Mouse (Mus musculus) MEL (cell line): ENCODE results near the gene Hinfp.

ENCODE experiments used
- CTCF ChIP-seq, 3 experiments: IDR thresholded peaks in 2 of 3; conservative IDR thresholded peaks in 1 of 3; 2 replicates each; pipeline ENCODE4 v1.5.1; 2011 to 2012; ENCODE audit warnings: low read length in 3 of 3, low read depth in 2 of 3, mild to moderate bottlenecking in 2 of 3, improper control_type of control experiment in 1 of 3, inconsistent platforms in 1 of 3, mixed read lengths in 1 of 3, moderate library complexity in 1 of 3; ENCODE audit not compliant: control insufficient read depth in 1 of 3, insufficient read depth in 1 of 3, poor library complexity in 1 of 3, severe bottlenecking in 1 of 3
- EP300 ChIP-seq, 2 experiments: IDR thresholded peaks; 2 replicates each; pipeline ENCODE4 v1.6.1; 2011; ENCODE audit warnings: improper control_type of control experiment in 2 of 2, low read length in 2 of 2, low read depth in 1 of 2, mild to moderate bottlenecking in 1 of 2
- HCFC1 ChIP-seq: IDR thresholded peaks from 2 replicates; pipeline ENCODE4 v1.6.1; 2012; ENCODE audit warnings: low read depth, mild to moderate bottlenecking, inconsistent platforms, low read length, improper control_type of control experiment, moderate library complexity
- MXI1 ChIP-seq: IDR thresholded peaks from 2 replicates; pipeline ENCODE4 v1.6.1; 2011; ENCODE audit warnings: mild to moderate bottlenecking, low read depth, low read length, improper control_type of control experiment
- POLR2A ChIP-seq, 2 experiments: IDR thresholded peaks; 2 replicates each; pipeline ENCODE4 v1.6.1; 2011 to 2012; ENCODE audit warnings: low read length in 2 of 2, mild to moderate bottlenecking in 2 of 2, control low read depth in 1 of 2, improper control_type of control experiment in 1 of 2, low read depth in 1 of 2, moderate library complexity in 1 of 2; ENCODE audit not compliant: control insufficient read depth in 1 of 2, insufficient read depth in 1 of 2, poor library complexity in 1 of 2
- RCOR1 ChIP-seq: IDR thresholded peaks from 2 replicates; pipeline ENCODE4 v1.6.1; 2012; ENCODE audit warnings: low read depth, mild to moderate bottlenecking, inconsistent platforms, low read length, improper control_type of control experiment
- UBTF ChIP-seq: IDR thresholded peaks from 2 replicates; pipeline ENCODE4 v1.6.1; 2012; ENCODE audit warnings: low read depth, mild to moderate bottlenecking, inconsistent platforms, low read length, improper control_type of control experiment, moderate library complexity, borderline replicate concordance; ENCODE audit not compliant: insufficient read depth
- ZKSCAN1 ChIP-seq: IDR thresholded peaks from 2 replicates; pipeline ENCODE4 v1.6.1; 2012; ENCODE audit warnings: low read depth, mild to moderate bottlenecking, inconsistent platforms, low read length, improper control_type of control experiment, moderate library complexity
- ZNF384 ChIP-seq: IDR thresholded peaks from 2 replicates; pipeline ENCODE4 v1.6.1; 2012; ENCODE audit warnings: low read depth, mild to moderate bottlenecking, inconsistent platforms, low read length, improper control_type of control experiment

GRCm38 (mm10) chr9:44259014-44259413 lies 46.5 kb downstream of the Hinfp start:
- TF ChIP-seq CTCF (IDR thresholded peaks at IDR 0.05 in 2 of 3, conservative IDR thresholded peaks at IDR 0.05 in 1 of 3; ENCODE audit: control insufficient read depth in 1 of 3, insufficient read depth in 1 of 3, low read depth in 2 of 3, low read length in 3 of 3, poor library complexity in 1 of 3, severe bottlenecking in 1 of 3) = no peak
- no peak for TF ChIP-seq HCFC1
- no peak for TF ChIP-seq EP300 (IDR thresholded peaks at IDR 0.05; ENCODE audit: low read depth in 1 of 2, low read length in 2 of 2)
- TF ChIP-seq ZNF384 = no peak
- no peak for TF ChIP-seq POLR2A (IDR thresholded peaks at IDR 0.05; ENCODE audit: control insufficient read depth in 1 of 2, insufficient read depth in 1 of 2, low read depth in 1 of 2, low read length in 2 of 2, poor library complexity in 1 of 2)
- TF ChIP-seq MXI1 = no peak
- no peak for TF ChIP-seq ZKSCAN1
- no peak for TF ChIP-seq UBTF
- no peak for TF ChIP-seq RCOR1
